Mouse (Mus musculus) CH12.LX (cell line): ENCODE results near the gene Ints6. TPM values are rescaled to one million over a fixed set of nuclear protein-coding genes. Genes with fewer than 3 reads are reported as not detected.

Source experiments
- DNase-seq: peaks from one replicate; pipeline ENCODE4 v3.0.0-alpha.2; 2013; ENCODE audit errors: extremely low read depth
- H3K27ac ChIP-seq: 2 replicates; pipeline ENCODE4 v1.5.1; 2012; ENCODE audit warnings: low read depth, mild to moderate bottlenecking, control low read depth, moderate library complexity; ENCODE audit not compliant: insufficient read depth
- H3K27me3 ChIP-seq: replicated peaks from 2 replicates; pipeline ENCODE3; 2012; ENCODE audit warnings: inconsistent platforms
- H3K36me3 ChIP-seq, 2 experiments: replicated peaks in 1 of 2; 2 replicates each; pipeline versions ENCODE3 to v1.6.1; 2012; ENCODE audit warnings: inconsistent platforms in 1 of 2, low read length in 1 of 2, mild to moderate bottlenecking in 1 of 2, mixed read lengths in 1 of 2, moderate library complexity in 1 of 2; ENCODE audit not compliant: control insufficient read depth in 1 of 2, insufficient read depth in 1 of 2
- H3K4me1 ChIP-seq, 2 experiments: 2 replicates each; pipeline ENCODE4 v1.6.1; 2012; ENCODE audit warnings: inconsistent platforms in 1 of 2, moderate library complexity in 1 of 2; ENCODE audit not compliant: insufficient read depth in 2 of 2, control insufficient read depth in 1 of 2
- H3K4me2 ChIP-seq: 2 replicates; pipeline ENCODE4 v1.6.1; 2012; ENCODE audit warnings: low read depth, mild to moderate bottlenecking, control low read depth; ENCODE audit not compliant: poor library complexity, insufficient read depth, severe bottlenecking
- H3K4me3 ChIP-seq, 3 experiments: fragments of 150-350 bp in 1 of 3; sonication (generic) in 1 of 3; replicated peaks in 1 of 3; 2 replicates each; pipeline versions ENCODE3 to v1.5.1; 2011 to 2012; ENCODE audit warnings: low read depth in 2 of 3, low read length in 2 of 3, mild to moderate bottlenecking in 2 of 3, moderate library complexity in 2 of 3, control low read depth in 1 of 3, improper control_type of control experiment in 1 of 3, inconsistent platforms in 1 of 3, mixed read lengths in 1 of 3; ENCODE audit not compliant: poor library complexity in 1 of 3
- H3K79me2 ChIP-seq: replicated peaks from 2 replicates; pipeline ENCODE4 v1.6.1; 2012; ENCODE audit warnings: mild to moderate bottlenecking, moderate library complexity; ENCODE audit not compliant: control insufficient read depth, poor library complexity, insufficient read depth, severe bottlenecking; ENCODE audit errors: extremely low read depth
- H3K9ac ChIP-seq: 2 replicates; pipeline ENCODE4 v1.6.1; 2012; ENCODE audit warnings: low read depth, mild to moderate bottlenecking, control low read depth, moderate library complexity; ENCODE audit not compliant: insufficient read depth
- H3K9me3 ChIP-seq: replicated peaks from 2 replicates; pipeline ENCODE3; 2012; ENCODE audit warnings: low read length, inconsistent platforms, mixed read lengths
- CHD1 ChIP-seq: IDR thresholded peaks from 2 replicates; pipeline ENCODE4 v1.6.1; 2012; ENCODE audit warnings: low read depth, low read length, improper control_type of control experiment, inconsistent platforms
- CHD2 ChIP-seq: IDR thresholded peaks from 2 replicates; pipeline ENCODE4 v1.6.1; 2011; ENCODE audit warnings: low read length, improper control_type of control experiment
- CTCF ChIP-seq, 2 experiments: IDR thresholded peaks in 1 of 2; conservative IDR thresholded peaks in 1 of 2; 2 replicates each; pipeline ENCODE4 v1.5.1; 2011 to 2012; ENCODE audit warnings: low read depth in 2 of 2, low read length in 2 of 2, improper control_type of control experiment in 1 of 2, inconsistent platforms in 1 of 2, mild to moderate bottlenecking in 1 of 2, moderate library complexity in 1 of 2
- E2F4 ChIP-seq: IDR thresholded peaks from 2 replicates; pipeline ENCODE4 v1.6.1; 2011; ENCODE audit warnings: low read depth, low read length, improper control_type of control experiment; ENCODE audit not compliant: insufficient replicate concordance
- ELF1 ChIP-seq: IDR thresholded peaks from 2 replicates; pipeline ENCODE4 v1.6.1; 2014; ENCODE audit warnings: low read depth, mild to moderate bottlenecking, inconsistent platforms, low read length, improper control_type of control experiment
- EP300 ChIP-seq: IDR thresholded peaks from 2 replicates; pipeline ENCODE4 v1.6.1; 2011; ENCODE audit warnings: low read length, improper control_type of control experiment
- ETS1 ChIP-seq: conservative IDR thresholded peaks from 2 replicates; pipeline ENCODE4 v1.6.1; 2012; ENCODE audit warnings: low read depth, mild to moderate bottlenecking, inconsistent platforms, low read length, improper control_type of control experiment, moderate library complexity
- GABPA ChIP-seq: IDR thresholded peaks from 2 replicates; pipeline ENCODE4 v1.6.1; 2012; ENCODE audit warnings: low read depth, low read length, improper control_type of control experiment, inconsistent platforms; ENCODE audit not compliant: insufficient replicate concordance
- IRF4 ChIP-seq: IDR thresholded peaks from 2 replicates; pipeline ENCODE4 v1.6.1; 2014; ENCODE audit warnings: low read depth, mild to moderate bottlenecking, inconsistent platforms, low read length, improper control_type of control experiment
- JUN ChIP-seq: IDR thresholded peaks from 2 replicates; pipeline ENCODE4 v1.6.1; 2011; ENCODE audit warnings: low read depth, mild to moderate bottlenecking, low read length, improper control_type of control experiment, moderate library complexity; ENCODE audit not compliant: insufficient read depth
- MAFK ChIP-seq: IDR thresholded peaks from 2 replicates; pipeline ENCODE4 v1.6.1; 2011; ENCODE audit warnings: low read length, improper control_type of control experiment; ENCODE audit not compliant: insufficient replicate concordance
- MAX ChIP-seq: IDR thresholded peaks from 2 replicates; pipeline ENCODE4 v1.6.1; 2011; ENCODE audit warnings: low read length, improper control_type of control experiment
- MAZ ChIP-seq: IDR thresholded peaks from 2 replicates; pipeline ENCODE4 v1.6.1; 2012; ENCODE audit warnings: low read depth, mild to moderate bottlenecking, inconsistent platforms, low read length, improper control_type of control experiment, moderate library complexity
- MXI1 ChIP-seq: IDR thresholded peaks from 2 replicates; pipeline ENCODE4 v1.6.1; 2011; ENCODE audit warnings: mild to moderate bottlenecking, low read depth, low read length, improper control_type of control experiment
- NELFE ChIP-seq: IDR thresholded peaks from 2 replicates; pipeline ENCODE4 v1.6.1; 2011; ENCODE audit warnings: low read depth, low read length, improper control_type of control experiment
- NRF1 ChIP-seq: IDR thresholded peaks from 2 replicates; pipeline ENCODE4 v1.6.1; 2014; ENCODE audit warnings: low read depth, mild to moderate bottlenecking, inconsistent platforms, low read length, improper control_type of control experiment, moderate library complexity
- PAX5 ChIP-seq: IDR thresholded peaks from 2 replicates; pipeline ENCODE4 v1.6.1; 2012; ENCODE audit warnings: low read length, inconsistent platforms, mixed read lengths
- POLR2A ChIP-seq: IDR thresholded peaks from 2 replicates; pipeline ENCODE4 v1.6.1; 2011; ENCODE audit warnings: low read depth, mild to moderate bottlenecking, improper control_type of control experiment, low read length
- POLR2AphosphoS2 ChIP-seq: IDR thresholded peaks from 2 replicates; pipeline ENCODE4 v1.6.1; 2011; ENCODE audit warnings: low read depth, low read length, improper control_type of control experiment
- RCOR1 ChIP-seq: conservative IDR thresholded peaks from 2 replicates; pipeline ENCODE4 v1.6.1; 2012; ENCODE audit warnings: low read depth, mild to moderate bottlenecking, inconsistent platforms, low read length, improper control_type of control experiment
- SIN3A ChIP-seq: IDR thresholded peaks from 2 replicates; pipeline ENCODE4 v1.6.1; 2012; ENCODE audit warnings: low read length, improper control_type of control experiment, inconsistent platforms
- TBP ChIP-seq: conservative IDR thresholded peaks from 2 replicates; pipeline ENCODE4 v1.6.1; 2011; ENCODE audit warnings: low read depth, low read length, improper control_type of control experiment
- TCF12 ChIP-seq: IDR thresholded peaks from 2 replicates; pipeline ENCODE4 v1.6.1; 2014; ENCODE audit warnings: low read depth, mild to moderate bottlenecking, inconsistent platforms, low read length, improper control_type of control experiment
- UBTF ChIP-seq: IDR thresholded peaks from 2 replicates; pipeline ENCODE4 v1.6.1; 2012; ENCODE audit warnings: low read depth, mild to moderate bottlenecking, inconsistent platforms, low read length, improper control_type of control experiment, moderate library complexity
- USF1 ChIP-seq: IDR thresholded peaks from 2 replicates; pipeline ENCODE4 v1.6.1; 2014; ENCODE audit warnings: low read depth, mild to moderate bottlenecking, inconsistent platforms, low read length, improper control_type of control experiment
- USF2 ChIP-seq: conservative IDR thresholded peaks from 2 replicates; pipeline ENCODE4 v1.6.1; 2011; ENCODE audit warnings: low read depth, low read length, improper control_type of control experiment
- ZC3H11A ChIP-seq: IDR thresholded peaks from 2 replicates; pipeline ENCODE4 v1.6.1; 2012; ENCODE audit warnings: low read depth, mild to moderate bottlenecking, inconsistent platforms, low read length, improper control_type of control experiment
- ZKSCAN1 ChIP-seq: IDR thresholded peaks from 2 replicates; pipeline ENCODE4 v1.6.1; 2012; ENCODE audit warnings: low read depth, inconsistent platforms, low read length, improper control_type of control experiment, borderline replicate concordance
- ZMIZ1 ChIP-seq: IDR thresholded peaks from 2 replicates; pipeline ENCODE4 v1.6.1; 2012; ENCODE audit warnings: low read depth, mild to moderate bottlenecking, inconsistent platforms, low read length, improper control_type of control experiment
- ZNF384 ChIP-seq: IDR thresholded peaks from 2 replicates; pipeline ENCODE4 v1.6.1; 2012; ENCODE audit warnings: low read depth, low read length, improper control_type of control experiment, inconsistent platforms
- dilution Hi-C: fragments of 300-500 bp; cut with MboI; formaldehyde crosslinking; loops from 2 replicates; pipeline ENCODE4 v1.14.3; 2020; ENCODE audit warnings: low sequenced_read_pairs; ENCODE audit not compliant: extremely low pct_unique_long_range_greater_than_20kb, extremely low pct_ligation_motif_present
- in situ Hi-C: fragments of 300-500 bp; cut with MboI; formaldehyde crosslinking; loops from 3 replicates; pipeline ENCODE4 v1.14.3; 2019; ENCODE audit warnings: low sequenced_read_pairs, low pct_ligation_motif_present, low pct_unique_long_range_greater_than_20kb, mixed read lengths
- polyA plus RNA-seq: library from polyadenylated mRNA; unstranded; fragments of >175 nt; gene quantifications from 2 replicates; pipeline ENCODE4 v1.2.1, GENCODE M21; 2012; ENCODE audit warnings: low read depth; ENCODE audit not compliant: insufficient read length
- total RNA-seq, 2 experiments: library from RNA; depleted of rRNA; stranded (reverse); fragments of 300-350 nt in 1 of 2; fragments of >200 nt in 1 of 2; gene quantifications; 2 replicates each; pipeline ENCODE4 v1.2.3; 2012 to 2014

Ints6 gene
- total and polyA plus RNA-seq, 3 experiments = 21.5 to 55.7 (median 44.0) TPM

- peak; percentile 40 for DNase-seq
- in situ Hi-C loops = no loop called here
- TF ChIP-seq EP300 (no peak), MXI1 (0 out of 2 replicates have a peak, but pooled peaks have one; percentile 13)
- peak overlapping the region; percentile 79 for H3K27ac ChIP-seq
- H3K4me3 ChIP-seq = peak overlapping the region; percentile 75 to 91 (median 78)
- H3K79me2 ChIP-seq = peaks cover 10% of the 10 kb centered on the region; the same call in 1 of the 2 replicates
- H3K4me2 ChIP-seq = no peak overlapping the region
- no peaks in the 10 kb centered on the region for H3K9me3 ChIP-seq
- peaks cover 0 to 39% of the 10 kb centered on the region in 2 experiments; a peak in 2 of 4 replicates for H3K4me1 ChIP-seq
- H3K9ac ChIP-seq = peak overlapping the region; percentile 94
- dilution Hi-C loops = no loop called here
- H3K27me3 ChIP-seq = no peaks in the 10 kb centered on the region
- H3K36me3 ChIP-seq = peaks cover 0 to 14% of the 10 kb centered on the region in 2 experiments
Observed at GRCm38 (mm10) chr14:62760321-62761035, 491 bp downstream of the Ints6 start.

GRCm38 (mm10) chr14:62759771-62760320 lies 1.1 kb downstream of the Ints6 start:
- in situ Hi-C loops = no loop called here
- Histone ChIP-seq H3K4me1 (peaks cover 0 to 45% of the 10 kb centered on the region in 2 experiments; a peak in 2 of 4 replicates), H3K9ac (peak overlapping the region; percentile 94), H3K27me3 (no peaks in the 10 kb centered on the region), H3K4me3 (peak overlapping the region; percentile 75 to 91 (median 78)), H3K9me3 (no peaks in the 10 kb centered on the region), H3K36me3 (peaks cover 0 to 17% of the 10 kb centered on the region in 2 experiments), H3K4me2 (peak overlapping the region; percentile 81; the same call in 1 of the 2 replicates), H3K27ac (peak overlapping the region; percentile 79), H3K79me2 (peaks cover 12% of the 10 kb centered on the region; the same call in 1 of the 2 replicates)
- DNase-seq = peak; percentile 68
- dilution Hi-C loops = no loop called here
- no peak for TF ChIP-seq RCOR1
- TF ChIP-seq UBTF = no peak; the same call in 1 of the 2 replicates
- TF ChIP-seq NRF1 = 0 out of 2 replicates have a peak, but pooled peaks have one; percentile 27
- TF ChIP-seq NELFE = peak; percentile 59; the same call in 1 of the 2 replicates
- no peak for TF ChIP-seq EP300
- TF ChIP-seq MAFK = no peak
- TF ChIP-seq GABPA = no peak
- TF ChIP-seq MXI1 = peak; percentile 45
- no peak for TF ChIP-seq ZKSCAN1
- TF ChIP-seq ZNF384 = no peak
- TF ChIP-seq TBP = no peak
- 0 out of 2 replicates have a peak, but pooled peaks have one; percentile 4 for TF ChIP-seq ETS1
- no peak for TF ChIP-seq E2F4
- TF ChIP-seq ZMIZ1 = peak; percentile 19; the same call in 1 of the 2 replicates
- TF ChIP-seq MAX = peak; percentile 46; the same call in 1 of the 2 replicates
- peak; percentile 71 for TF ChIP-seq POLR2A
- no peak for TF ChIP-seq ZC3H11A
- no peak for TF ChIP-seq USF1
- TF ChIP-seq ELF1 = no peak
- no peak for TF ChIP-seq PAX5
- TF ChIP-seq POLR2AphosphoS2 = no peak
- no peak for TF ChIP-seq CHD1
- TF ChIP-seq CTCF (conservative IDR thresholded peaks at IDR 0.05 in 1 of 2, IDR thresholded peaks at IDR 0.05 in 1 of 2; ENCODE audit: low read depth in 2 of 2, low read length in 2 of 2) = no peak
- no peak for TF ChIP-seq JUN
- peak; percentile 51; the same call in 1 of the 2 replicates for TF ChIP-seq TCF12
- peak; percentile 78 for TF ChIP-seq CHD2
- TF ChIP-seq USF2 = no peak
- no peak; the same call in 1 of the 2 replicates for TF ChIP-seq IRF4
- TF ChIP-seq MAZ = peak; percentile 59; the same call in 1 of the 2 replicates
- TF ChIP-seq SIN3A = peak; percentile 40; the same call in 1 of the 2 replicates
